Mouse (Mus musculus): Measurements from ENCODE around the gene Ttll11. TPM values are rescaled to one million over a fixed set of nuclear protein-coding genes. Genes with fewer than 3 reads are reported as not detected.

Gene Ttll11
- polyA plus RNA-seq, 1 experiment from 2014 or later, result 2.1 TPM

DNA sequence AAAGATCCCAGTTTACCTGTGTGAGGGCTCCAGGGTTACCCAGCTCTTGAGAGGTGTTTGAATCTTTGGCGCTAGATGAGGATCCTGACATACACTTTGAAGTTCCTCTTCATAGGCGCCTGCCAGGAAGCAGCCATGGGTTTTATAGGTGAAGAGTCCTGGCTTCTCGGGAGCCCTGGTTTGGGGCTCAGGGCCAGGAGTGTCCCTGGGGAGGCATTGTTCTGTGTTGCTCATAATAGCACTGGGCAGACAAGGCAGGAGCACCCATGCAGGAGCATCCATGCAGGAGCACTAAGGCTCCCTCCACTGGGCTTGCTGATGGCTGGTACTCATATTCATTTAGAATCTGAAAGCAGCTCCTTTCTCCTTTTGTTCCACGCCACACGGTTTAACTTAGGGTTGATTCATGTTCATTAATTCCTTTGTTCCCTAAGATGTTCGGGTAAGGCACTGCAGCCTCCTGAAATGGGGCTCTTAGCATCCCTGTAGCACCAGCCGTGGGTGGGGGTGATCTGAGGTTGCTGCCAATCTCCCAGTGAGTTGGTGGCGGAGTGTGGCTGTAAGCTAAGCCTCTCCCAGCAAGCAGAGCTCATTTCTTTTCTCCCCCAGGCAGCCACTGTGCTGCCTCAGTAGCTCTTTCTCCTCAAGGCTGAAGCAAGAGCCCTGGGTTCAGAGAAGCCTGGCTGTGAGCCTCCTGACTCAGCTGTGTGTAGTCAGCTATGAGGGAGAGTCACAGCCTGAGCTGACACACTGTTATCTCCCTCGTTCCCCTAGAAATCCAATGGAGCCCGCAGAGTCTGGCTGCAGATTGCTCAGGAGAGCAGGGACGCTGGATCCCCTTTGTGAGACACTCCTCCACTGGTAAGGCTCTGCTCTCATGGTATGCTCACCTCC lies 133.9 kb downstream of the Ttll11 start:
- H3K9me3 ChIP-seq (replicated peaks; ENCODE audit: control insufficient read depth, low read length), result no peaks in the 10 kb centered on the region; the same call in 1 of the 2 replicates
- no peak for ATAC-seq (replicated peaks; ENCODE audit: insufficient number of reproducible peaks, low FRiP score, low TSS enrichment, low read depth)
- no peak overlapping the region for H3K4me3 ChIP-seq (ENCODE audit: low read depth, low read length)
- no peak overlapping the region for H3K9ac ChIP-seq (replicated peaks; ENCODE audit: low read length)
- H3K36me3 ChIP-seq (replicated peaks; ENCODE audit: control insufficient read depth, insufficient read depth, low read depth, low read length), result no peaks in the 10 kb centered on the region
- H3K4me2 ChIP-seq (ENCODE audit: low read depth, low read length), result no peak overlapping the region
- 47% methylated on average over 11 of the region's 11 CpGs for WGBS
- no peak for DNase-seq (ENCODE audit: low spot score)
- H3K27me3 ChIP-seq (ENCODE audit: control insufficient read depth, insufficient read depth, low read length), result no peaks in the 10 kb centered on the region; the same call in 1 of the 2 replicates
- H3K4me1 ChIP-seq (ENCODE audit: control insufficient read depth, insufficient read depth, low read length), result peaks cover 4% of the 10 kb centered on the region; the same call in 1 of the 2 replicates
- H3K27ac ChIP-seq (replicated peaks; ENCODE audit: low read depth, low read length), result no peak overlapping the region

DNA sequence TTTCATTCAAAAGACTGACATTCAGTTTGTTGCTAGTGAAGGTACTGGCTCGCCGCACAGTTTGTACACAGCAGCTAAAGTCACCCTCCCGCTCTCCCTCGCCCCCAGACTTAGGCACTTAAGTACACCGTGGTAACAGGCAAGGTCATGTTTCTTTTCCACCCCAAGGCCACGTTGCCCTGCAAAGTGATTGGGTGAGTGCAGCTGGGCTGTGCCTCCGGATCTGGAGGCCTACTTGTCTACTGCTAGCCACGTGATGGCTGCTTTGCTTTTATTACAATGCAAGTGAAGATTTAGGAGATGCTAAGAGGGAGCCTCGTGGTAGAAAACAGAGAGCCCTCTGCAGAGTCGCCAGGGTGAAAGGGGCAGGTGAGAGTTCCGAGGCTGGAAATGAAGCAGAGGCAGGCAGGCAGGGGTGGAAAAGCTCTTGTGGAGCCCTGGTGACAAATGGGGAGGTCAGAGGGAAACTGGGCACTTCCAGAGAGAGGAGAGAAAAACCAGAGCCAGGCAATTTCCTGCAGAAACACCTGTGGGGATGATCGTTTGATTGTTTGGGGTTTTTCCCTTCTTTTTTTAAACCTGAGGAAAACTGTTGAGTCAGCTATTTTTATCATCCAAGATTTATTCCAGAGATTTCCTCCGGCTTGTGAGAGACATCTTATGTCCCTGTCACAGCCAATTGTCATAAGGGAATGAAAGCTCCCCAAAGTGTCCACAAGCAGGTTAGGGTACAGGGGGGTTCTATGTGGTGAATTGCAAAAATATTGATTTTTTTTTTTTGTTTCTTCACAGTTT lies 135.6 kb downstream of the Ttll11 start:
- DNase-seq (ENCODE audit: low spot score) (peak; percentile 60), ATAC-seq (replicated peaks; ENCODE audit: insufficient number of reproducible peaks, low FRiP score, low TSS enrichment, low read depth) (no peak)
- Histone ChIP-seq H3K27ac (replicated peaks; ENCODE audit: low read depth, low read length) (no peak overlapping the region), H3K36me3 (replicated peaks; ENCODE audit: control insufficient read depth, insufficient read depth, low read depth, low read length) (no peaks in the 10 kb centered on the region), H3K4me2 (ENCODE audit: low read depth, low read length) (no peak overlapping the region), H3K27me3 (ENCODE audit: control insufficient read depth, insufficient read depth, low read length) (no peaks in the 10 kb centered on the region; the same call in 1 of the 2 replicates), H3K9ac (replicated peaks; ENCODE audit: low read length) (peak overlapping the region; percentile 11), H3K4me3 (ENCODE audit: low read depth, low read length) (no peak overlapping the region), H3K4me1 (ENCODE audit: control insufficient read depth, insufficient read depth, low read length) (peaks cover 4% of the 10 kb centered on the region; the same call in 1 of the 2 replicates), H3K9me3 (replicated peaks; ENCODE audit: control insufficient read depth, low read length) (no peaks in the 10 kb centered on the region; the same call in 1 of the 2 replicates)
- 21% methylated on average over 13 of the region's 13 CpGs for WGBS

GRCm38 (mm10) chr2:35842780-35843474 lies 136.8 kb downstream of the Ttll11 start:
- no peaks in the 10 kb centered on the region; the same call in 1 of the 2 replicates for H3K9me3 ChIP-seq (replicated peaks; ENCODE audit: control insufficient read depth, low read length)
- H3K4me3 ChIP-seq (ENCODE audit: low read depth, low read length), result no peak overlapping the region
- DNase-seq (ENCODE audit: low spot score), result peak; percentile 26
- H3K4me2 ChIP-seq (ENCODE audit: low read depth, low read length), result no peak overlapping the region
- H3K9ac ChIP-seq (replicated peaks; ENCODE audit: low read length), result no peak overlapping the region
- no peaks in the 10 kb centered on the region for H3K27me3 ChIP-seq (ENCODE audit: control insufficient read depth, insufficient read depth, low read length)
- H3K4me1 ChIP-seq (ENCODE audit: control insufficient read depth, insufficient read depth, low read length), result peaks cover 4% of the 10 kb centered on the region; the same call in 1 of the 2 replicates
- H3K27ac ChIP-seq (replicated peaks; ENCODE audit: low read depth, low read length), result no peak overlapping the region
- WGBS, result 84% methylated on average over 16 of the region's 16 CpGs
- no peaks in the 10 kb centered on the region for H3K36me3 ChIP-seq (replicated peaks; ENCODE audit: control insufficient read depth, insufficient read depth, low read depth, low read length)
- ATAC-seq (replicated peaks; ENCODE audit: insufficient number of reproducible peaks, low FRiP score, low TSS enrichment, low read depth), result 0 out of 2 replicates have a peak, but pooled peaks have one; percentile 35

DNA sequence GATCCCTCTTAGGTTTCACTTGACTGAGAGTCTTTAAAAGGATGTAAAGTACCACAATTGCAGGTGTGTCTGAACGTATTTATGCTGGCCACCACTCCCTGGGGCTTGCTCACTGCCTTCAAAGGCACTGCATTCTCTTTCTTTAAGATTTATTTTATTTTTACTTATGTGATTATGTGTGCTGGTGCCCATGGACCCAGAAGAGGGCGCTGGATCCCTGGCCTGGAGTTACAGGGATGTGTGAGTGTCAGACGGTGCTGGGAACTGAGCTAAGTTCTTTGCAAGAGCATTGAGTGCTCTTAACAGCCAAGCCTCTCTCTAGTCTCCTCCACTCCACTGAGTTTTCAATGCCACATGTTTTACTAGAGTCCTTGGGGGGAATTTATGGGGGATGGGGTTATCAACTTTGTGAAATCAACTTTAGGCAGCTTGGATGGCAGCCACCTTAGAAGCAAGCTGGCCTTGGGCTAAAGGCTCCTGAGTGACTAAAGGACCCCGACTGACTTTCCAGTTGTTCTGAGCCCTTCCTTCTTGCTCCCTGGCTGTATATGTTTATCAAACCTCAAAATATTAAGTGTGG lies 137.8 kb downstream of the Ttll11 start:
- H3K4me2 ChIP-seq (ENCODE audit: low read depth, low read length), result no peak overlapping the region

GRCm38 (mm10) chr2:35840956-35841816 lies 138.5 kb downstream of the Ttll11 start:
- DNase-seq (ENCODE audit: low spot score) (peak; percentile 26), ATAC-seq (replicated peaks; ENCODE audit: insufficient number of reproducible peaks, low FRiP score, low TSS enrichment, low read depth) (no peak)
- 21% methylated on average over 14 of the region's 14 CpGs for WGBS
- Histone ChIP-seq H3K9me3 (replicated peaks; ENCODE audit: control insufficient read depth, low read length) (no peaks in the 10 kb centered on the region; the same call in 1 of the 2 replicates), H3K4me1 (ENCODE audit: control insufficient read depth, insufficient read depth, low read length) (peaks cover 4% of the 10 kb centered on the region; the same call in 1 of the 2 replicates), H3K4me3 (ENCODE audit: low read depth, low read length) (no peak overlapping the region), H3K4me2 (ENCODE audit: low read depth, low read length) (no peak overlapping the region), H3K36me3 (replicated peaks; ENCODE audit: control insufficient read depth, insufficient read depth, low read depth, low read length) (no peaks in the 10 kb centered on the region), H3K27me3 (ENCODE audit: control insufficient read depth, insufficient read depth, low read length) (no peaks in the 10 kb centered on the region), H3K9ac (replicated peaks; ENCODE audit: low read length) (no peak overlapping the region), H3K27ac (replicated peaks; ENCODE audit: low read depth, low read length) (no peak overlapping the region)

More for the DNA sequence above, 137.8 kb downstream of the Ttll11 start:
- 51% methylated on average over 4 of the region's 4 CpGs for WGBS
- Histone ChIP-seq H3K36me3 (replicated peaks; ENCODE audit: control insufficient read depth, insufficient read depth, low read depth, low read length) (no peaks in the 10 kb centered on the region), H3K9me3 (replicated peaks; ENCODE audit: control insufficient read depth, low read length) (no peaks in the 10 kb centered on the region; the same call in 1 of the 2 replicates), H3K4me3 (ENCODE audit: low read depth, low read length) (no peak overlapping the region), H3K27ac (replicated peaks; ENCODE audit: low read depth, low read length) (no peak overlapping the region), H3K9ac (replicated peaks; ENCODE audit: low read length) (no peak overlapping the region), H3K27me3 (ENCODE audit: control insufficient read depth, insufficient read depth, low read length) (no peaks in the 10 kb centered on the region), H3K4me1 (ENCODE audit: control insufficient read depth, insufficient read depth, low read length) (peaks cover 4% of the 10 kb centered on the region; the same call in 1 of the 2 replicates)
- no peak for DNase-seq (ENCODE audit: low spot score)
- ATAC-seq (replicated peaks; ENCODE audit: insufficient number of reproducible peaks, low FRiP score, low TSS enrichment, low read depth), result no peak

- no peak overlapping the region for H3K4me2 ChIP-seq (ENCODE audit: low read depth, low read length)
- no peak overlapping the region for H3K9ac ChIP-seq (replicated peaks; ENCODE audit: low read length)
- WGBS, result 85% methylated on average over 11 of the region's 11 CpGs
- ATAC-seq (replicated peaks; ENCODE audit: insufficient number of reproducible peaks, low FRiP score, low TSS enrichment, low read depth) (no peak), DNase-seq (ENCODE audit: low spot score) (no peak)
- H3K27ac ChIP-seq (replicated peaks; ENCODE audit: low read depth, low read length), result no peak overlapping the region
- H3K36me3 ChIP-seq (replicated peaks; ENCODE audit: control insufficient read depth, insufficient read depth, low read depth, low read length), result no peaks in the 10 kb centered on the region
- H3K27me3 ChIP-seq (ENCODE audit: control insufficient read depth, insufficient read depth, low read length), result no peaks in the 10 kb centered on the region
- no peaks in the 10 kb centered on the region; the same call in 1 of the 2 replicates for H3K9me3 ChIP-seq (replicated peaks; ENCODE audit: control insufficient read depth, low read length)
- H3K4me3 ChIP-seq (ENCODE audit: low read depth, low read length), result no peak overlapping the region
- peaks cover 4% of the 10 kb centered on the region; the same call in 1 of the 2 replicates for H3K4me1 ChIP-seq (ENCODE audit: control insufficient read depth, insufficient read depth, low read length)
These were observed 140.8 kb downstream of the Ttll11 start for GRCm38 (mm10) chr2:35838751-35839479.
